Mouse (Mus musculus): ENCODE results near the gene Fam161b. TPM values are rescaled to one million over a fixed set of nuclear protein-coding genes. Genes with fewer than 3 reads are reported as not detected.

The Fam161b gene
- total RNA-seq, 1 experiment, result 2.9 TPM

DNA sequence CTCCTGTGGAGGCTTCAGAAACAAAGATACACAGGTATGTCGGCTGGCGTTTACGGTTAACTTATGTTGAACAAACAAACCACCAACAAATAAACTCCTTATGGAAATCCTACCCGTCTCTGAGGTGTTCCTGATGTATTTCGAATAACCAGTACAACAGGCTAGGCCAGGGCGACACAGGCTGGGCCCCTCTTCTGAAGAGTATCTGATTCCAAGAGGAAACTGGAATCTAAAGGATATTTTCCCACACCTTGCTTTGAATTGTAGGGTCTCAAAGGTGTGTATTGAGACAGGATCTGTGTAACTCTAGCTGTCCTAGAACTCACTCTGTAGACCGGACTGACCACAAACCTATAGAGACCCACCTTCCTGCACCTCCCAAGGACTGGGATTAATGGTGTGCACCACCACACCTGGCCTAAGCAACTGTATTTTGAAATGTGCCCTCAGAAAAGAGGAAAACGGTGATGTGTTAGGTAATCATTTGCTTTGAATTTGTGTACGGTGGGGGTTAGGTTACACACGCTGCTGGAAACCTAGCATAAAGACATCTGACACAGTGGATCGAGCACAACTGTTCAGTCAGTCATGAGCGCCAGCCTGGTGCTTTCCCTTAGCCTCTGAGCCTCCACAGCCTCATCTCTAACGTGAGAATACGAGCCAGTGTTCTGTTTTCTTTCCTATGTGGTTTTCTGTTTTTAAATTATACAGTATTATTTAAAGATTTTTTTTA, 35.5 kb upstream of the Fam161b start:
- Histone ChIP-seq H3K4me3 (ENCODE audit: insufficient read depth in 1 of 2, low read depth in 1 of 2, low read length in 2 of 2, poor library complexity in 1 of 2, severe bottlenecking in 1 of 2) (no peak overlapping the region), H3K9ac (ENCODE audit: insufficient read depth, low read depth, low read length, poor library complexity, severe bottlenecking) (no peak overlapping the region), H3K9me3 (ENCODE audit: control insufficient read depth, insufficient read depth, low read depth, low read length) (no peaks in the 10 kb centered on the region), H3K27ac (ENCODE audit: insufficient read depth, low read depth, low read length, poor library complexity, severe bottlenecking) (no peak overlapping the region), H3K4me1 (ENCODE audit: control insufficient read depth in 2 of 2, insufficient read depth in 2 of 2, low read length in 2 of 2, poor library complexity in 1 of 2) (peaks cover 0 to 2% of the 10 kb centered on the region in 2 experiments; a peak in 1 of 4 replicates), H3K36me3 (ENCODE audit: control insufficient read depth, insufficient read depth, low read length, poor library complexity, severe bottlenecking) (no peaks in the 10 kb centered on the region)
- no peak for TF ChIP-seq ZC3H11A (IDR thresholded peaks at IDR 0.05; ENCODE audit: borderline replicate concordance, low read depth, low read length)
- no peak for TF ChIP-seq HCFC1 (IDR thresholded peaks at IDR 0.05; ENCODE audit: borderline replicate concordance, insufficient read depth, low read length)
- no peak for TF ChIP-seq CHD2 (IDR thresholded peaks at IDR 0.05; ENCODE audit: low read depth, low read length)
- no peak for TF ChIP-seq ZNF384 (IDR thresholded peaks at IDR 0.05; ENCODE audit: low read depth, low read length)
- no peak for TF ChIP-seq MAFK (IDR thresholded peaks at IDR 0.05; ENCODE audit: insufficient read depth, low read depth, low read length)
- DNase-seq (ENCODE audit: low read depth, low spot score), result no peak
- in situ Hi-C loops (cut with MboI; ENCODE audit: low sequenced_read_pairs in 2 of 2, unreplicated experiment in 2 of 2), result no loop called here

GRCm38 (mm10) chr12:84393847-84394246, 32.2 kb upstream of the Fam161b start:
- no peak overlapping the region for H3K27ac ChIP-seq (ENCODE audit: insufficient read depth, low read depth, low read length, poor library complexity, severe bottlenecking)
- no peaks in the 10 kb centered on the region for H3K36me3 ChIP-seq (ENCODE audit: control insufficient read depth, insufficient read depth, low read length, poor library complexity, severe bottlenecking)
- H3K4me1 ChIP-seq (ENCODE audit: control insufficient read depth in 2 of 2, insufficient read depth in 2 of 2, low read length in 2 of 2, poor library complexity in 1 of 2), result peaks cover 0 to 4% of the 10 kb centered on the region in 2 experiments; a peak in 1 of 4 replicates
- no peak overlapping the region for H3K4me3 ChIP-seq (ENCODE audit: insufficient read depth in 1 of 2, low read depth in 1 of 2, low read length in 2 of 2, poor library complexity in 1 of 2, severe bottlenecking in 1 of 2)
- H3K9ac ChIP-seq (ENCODE audit: insufficient read depth, low read depth, low read length, poor library complexity, severe bottlenecking), result no peak overlapping the region
- TF ChIP-seq HCFC1 (IDR thresholded peaks at IDR 0.05; ENCODE audit: borderline replicate concordance, insufficient read depth, low read length) (no peak), MAFK (IDR thresholded peaks at IDR 0.05; ENCODE audit: insufficient read depth, low read depth, low read length) (no peak), CHD2 (IDR thresholded peaks at IDR 0.05; ENCODE audit: low read depth, low read length) (no peak), ZC3H11A (IDR thresholded peaks at IDR 0.05; ENCODE audit: borderline replicate concordance, low read depth, low read length) (no peak)
- H3K9me3 ChIP-seq (ENCODE audit: control insufficient read depth, insufficient read depth, low read depth, low read length), result no peaks in the 10 kb centered on the region
- in situ Hi-C loops (cut with MboI; ENCODE audit: low sequenced_read_pairs in 2 of 2, unreplicated experiment in 2 of 2), result no loop called here
- DNase-seq (ENCODE audit: low read depth, low spot score), result no peak

GRCm38 (mm10) chr12:84392681-84393080, 31.0 kb upstream of the Fam161b start:
- no peak overlapping the region for H3K4me3 ChIP-seq (ENCODE audit: insufficient read depth in 1 of 2, low read depth in 1 of 2, low read length in 2 of 2, poor library complexity in 1 of 2, severe bottlenecking in 1 of 2)
- no peaks in the 10 kb centered on the region for H3K9me3 ChIP-seq (ENCODE audit: control insufficient read depth, insufficient read depth, low read depth, low read length)
- DNase-seq (ENCODE audit: low read depth, low spot score), result no peak
- H3K9ac ChIP-seq (ENCODE audit: insufficient read depth, low read depth, low read length, poor library complexity, severe bottlenecking), result no peak overlapping the region
- TF ChIP-seq CHD2 (IDR thresholded peaks at IDR 0.05; ENCODE audit: low read depth, low read length) (no peak), ZC3H11A (IDR thresholded peaks at IDR 0.05; ENCODE audit: borderline replicate concordance, low read depth, low read length) (no peak), MAFK (IDR thresholded peaks at IDR 0.05; ENCODE audit: insufficient read depth, low read depth, low read length) (no peak)
- in situ Hi-C loops (cut with MboI; ENCODE audit: low sequenced_read_pairs in 2 of 2, unreplicated experiment in 2 of 2), result no loop called here
- H3K27ac ChIP-seq (ENCODE audit: insufficient read depth, low read depth, low read length, poor library complexity, severe bottlenecking), result no peak overlapping the region
- H3K36me3 ChIP-seq (ENCODE audit: control insufficient read depth, insufficient read depth, low read length, poor library complexity, severe bottlenecking), result no peaks in the 10 kb centered on the region
- peaks cover 0 to 7% of the 10 kb centered on the region in 2 experiments; a peak in 1 of 4 replicates for H3K4me1 ChIP-seq (ENCODE audit: control insufficient read depth in 2 of 2, insufficient read depth in 2 of 2, low read length in 2 of 2, poor library complexity in 1 of 2)

DNA sequence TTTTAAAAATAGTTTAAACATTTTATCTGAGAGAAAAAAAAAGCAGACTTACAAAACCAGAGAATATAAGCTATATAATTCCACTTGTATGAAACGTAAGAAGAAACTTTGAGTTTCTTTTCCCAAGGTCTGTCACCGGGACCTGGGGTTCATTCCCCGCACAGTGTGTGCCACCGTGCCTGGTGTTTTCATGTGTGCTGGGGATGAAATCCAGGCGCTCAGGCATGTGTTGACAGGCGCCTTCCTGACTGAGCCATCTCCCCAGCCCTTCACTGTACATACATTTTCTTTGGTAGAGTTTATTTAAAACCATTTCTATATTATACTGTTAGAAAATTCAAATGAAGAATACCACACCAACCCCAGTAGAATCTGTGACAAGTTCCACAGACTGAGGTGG, 28.7 kb upstream of the Fam161b start:
- no peak for DNase-seq (ENCODE audit: low read depth, low spot score)
- H3K36me3 ChIP-seq (ENCODE audit: control insufficient read depth, insufficient read depth, low read length, poor library complexity, severe bottlenecking), result no peaks in the 10 kb centered on the region
- in situ Hi-C loops (cut with MboI; ENCODE audit: low sequenced_read_pairs in 2 of 2, unreplicated experiment in 2 of 2), result no loop called here
- no peak overlapping the region for H3K4me3 ChIP-seq (ENCODE audit: insufficient read depth in 1 of 2, low read depth in 1 of 2, low read length in 2 of 2, poor library complexity in 1 of 2, severe bottlenecking in 1 of 2)
- no peaks in the 10 kb centered on the region for H3K9me3 ChIP-seq (ENCODE audit: control insufficient read depth, insufficient read depth, low read depth, low read length)
- peaks cover 0 to 5% of the 10 kb centered on the region in 2 experiments; a peak in 1 of 4 replicates for H3K4me1 ChIP-seq (ENCODE audit: control insufficient read depth in 2 of 2, insufficient read depth in 2 of 2, low read length in 2 of 2, poor library complexity in 1 of 2)
- TF ChIP-seq ZC3H11A (IDR thresholded peaks at IDR 0.05; ENCODE audit: borderline replicate concordance, low read depth, low read length) (no peak), MAFK (IDR thresholded peaks at IDR 0.05; ENCODE audit: insufficient read depth, low read depth, low read length) (no peak), ZNF384 (IDR thresholded peaks at IDR 0.05; ENCODE audit: low read depth, low read length) (no peak), HCFC1 (IDR thresholded peaks at IDR 0.05; ENCODE audit: borderline replicate concordance, insufficient read depth, low read length) (no peak), CHD2 (IDR thresholded peaks at IDR 0.05; ENCODE audit: low read depth, low read length) (no peak)
- no peak overlapping the region for H3K9ac ChIP-seq (ENCODE audit: insufficient read depth, low read depth, low read length, poor library complexity, severe bottlenecking)
- no peak overlapping the region for H3K27ac ChIP-seq (ENCODE audit: insufficient read depth, low read depth, low read length, poor library complexity, severe bottlenecking)

Measured in ES-E14 (cell line).